Mouse (Mus musculus): Measurements from ENCODE around the gene Pdhx. TPM values are rescaled to one million over a fixed set of nuclear protein-coding genes. Genes with fewer than 3 reads are reported as not detected.

Gene Pdhx
- polyA plus RNA-seq, 1 experiment from 2014 or later = 59.3 TPM

- no peak overlapping the region for H3K27ac ChIP-seq
- no peak for ATAC-seq
- WGBS = 89% methylated on average over 19 of the region's 19 CpGs
Measured at GRCm38 (mm10) chr2:103051937-103052893, 21.1 kb downstream of the Pdhx start.

GRCm38 (mm10) chr2:103045286-103045685, 28.0 kb downstream of the Pdhx start:
- no peak overlapping the region for H3K4me2 ChIP-seq
- H3K27me3 ChIP-seq = no peaks in the 10 kb centered on the region
- peaks cover 7% of the 10 kb centered on the region; the same call in 1 of the 2 replicates for H3K36me3 ChIP-seq (ENCODE audit: poor library complexity, severe bottlenecking)
- no peak for ATAC-seq
- no peak overlapping the region for H3K4me3 ChIP-seq
- WGBS = 85% methylated on average over 2 of the region's 2 CpGs
- no peak overlapping the region for H3K27ac ChIP-seq
- H3K9ac ChIP-seq = no peak overlapping the region
- H3K9me3 ChIP-seq (replicated peaks) = no peaks in the 10 kb centered on the region
- H3K4me1 ChIP-seq = peaks cover 16% of the 10 kb centered on the region

More at GRCm38 (mm10) chr2:103051937-103052893, 21.1 kb downstream of the Pdhx start:
- Histone ChIP-seq H3K27me3 (no peaks in the 10 kb centered on the region), H3K4me2 (no peak overlapping the region), H3K4me1 (no peaks in the 10 kb centered on the region), H3K9me3 (replicated peaks) (no peaks in the 10 kb centered on the region), H3K36me3 (ENCODE audit: poor library complexity, severe bottlenecking) (peaks cover 7% of the 10 kb centered on the region; the same call in 1 of the 2 replicates), H3K4me3 (no peak overlapping the region), H3K9ac (no peak overlapping the region)

GRCm38 (mm10) chr2:103040896-103041295, 32.4 kb downstream of the Pdhx start:
- Histone ChIP-seq H3K9ac (no peak overlapping the region), H3K36me3 (ENCODE audit: poor library complexity, severe bottlenecking) (peaks cover 7% of the 10 kb centered on the region; the same call in 1 of the 2 replicates), H3K4me2 (no peak overlapping the region), H3K27ac (no peak overlapping the region), H3K27me3 (no peaks in the 10 kb centered on the region), H3K4me1 (peaks cover 16% of the 10 kb centered on the region), H3K4me3 (no peak overlapping the region), H3K9me3 (replicated peaks) (no peaks in the 10 kb centered on the region)
- ATAC-seq = no peak
- 50% methylated on average over 8 of the region's 8 CpGs for WGBS

DNA sequence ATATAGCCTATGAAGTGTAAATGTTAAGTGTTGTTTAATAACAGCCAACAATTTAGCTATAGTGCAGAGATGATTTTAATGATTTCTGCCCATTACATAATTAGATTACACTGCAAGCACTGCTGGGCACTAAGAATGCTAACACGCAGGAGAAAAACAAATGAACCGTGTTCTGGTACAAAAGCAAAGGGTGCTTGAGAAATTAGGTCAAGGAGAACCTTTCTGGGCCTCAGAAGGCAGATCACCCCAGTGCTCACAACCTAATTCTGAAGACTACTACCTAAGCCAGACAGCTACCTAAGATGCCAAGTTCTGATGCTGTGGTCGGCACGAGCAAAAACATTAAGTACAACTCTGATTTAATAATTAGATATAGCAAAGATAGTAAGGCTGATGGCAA, 35.5 kb downstream of the Pdhx start:
- Histone ChIP-seq H3K9me3 (replicated peaks) (no peaks in the 10 kb centered on the region), H3K4me1 (peaks cover 9% of the 10 kb centered on the region; the same call in 1 of the 2 replicates), H3K27ac (no peak overlapping the region), H3K4me2 (no peak overlapping the region), H3K4me3 (no peak overlapping the region), H3K27me3 (no peaks in the 10 kb centered on the region), H3K9ac (no peak overlapping the region), H3K36me3 (ENCODE audit: poor library complexity, severe bottlenecking) (peaks cover 12% of the 10 kb centered on the region)
- WGBS = 58% methylated on average over 4 of the region's 4 CpGs
- no peak for ATAC-seq

DNA sequence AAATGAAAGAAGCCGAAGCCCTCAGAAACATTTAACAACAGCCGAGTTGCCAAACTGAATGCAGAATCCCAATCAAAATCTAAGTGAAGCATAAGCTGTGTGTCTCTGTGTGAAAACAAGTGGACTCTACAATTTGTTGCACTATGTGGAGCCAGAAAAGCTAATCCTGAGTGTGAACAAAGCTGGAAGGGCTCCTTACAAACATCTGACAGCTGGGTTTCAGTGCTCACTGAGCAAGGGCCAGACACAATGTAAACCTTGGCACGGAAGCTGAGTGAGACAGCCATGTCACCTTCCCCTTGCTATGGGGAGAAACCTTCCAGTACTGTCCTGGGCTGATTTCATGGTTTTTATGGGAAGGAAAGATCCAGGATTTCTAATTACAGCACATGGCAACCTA, 50.6 kb downstream of the Pdhx start:
- no peak overlapping the region for H3K27ac ChIP-seq
- no peaks in the 10 kb centered on the region for H3K9me3 ChIP-seq (replicated peaks)
- H3K9ac ChIP-seq = no peak overlapping the region
- H3K27me3 ChIP-seq = no peaks in the 10 kb centered on the region
- H3K36me3 ChIP-seq (ENCODE audit: poor library complexity, severe bottlenecking) = 0 out of 2 replicates have a peak, but pooled peaks cover 12% of the 10 kb centered on the region
- H3K4me2 ChIP-seq = no peak overlapping the region
- 45% methylated on average over 3 of the region's 3 CpGs for WGBS
- peak; percentile 44; the same call in 1 of the 2 replicates for ATAC-seq
- H3K4me1 ChIP-seq = peaks cover 38% of the 10 kb centered on the region
- no peak overlapping the region for H3K4me3 ChIP-seq

DNA sequence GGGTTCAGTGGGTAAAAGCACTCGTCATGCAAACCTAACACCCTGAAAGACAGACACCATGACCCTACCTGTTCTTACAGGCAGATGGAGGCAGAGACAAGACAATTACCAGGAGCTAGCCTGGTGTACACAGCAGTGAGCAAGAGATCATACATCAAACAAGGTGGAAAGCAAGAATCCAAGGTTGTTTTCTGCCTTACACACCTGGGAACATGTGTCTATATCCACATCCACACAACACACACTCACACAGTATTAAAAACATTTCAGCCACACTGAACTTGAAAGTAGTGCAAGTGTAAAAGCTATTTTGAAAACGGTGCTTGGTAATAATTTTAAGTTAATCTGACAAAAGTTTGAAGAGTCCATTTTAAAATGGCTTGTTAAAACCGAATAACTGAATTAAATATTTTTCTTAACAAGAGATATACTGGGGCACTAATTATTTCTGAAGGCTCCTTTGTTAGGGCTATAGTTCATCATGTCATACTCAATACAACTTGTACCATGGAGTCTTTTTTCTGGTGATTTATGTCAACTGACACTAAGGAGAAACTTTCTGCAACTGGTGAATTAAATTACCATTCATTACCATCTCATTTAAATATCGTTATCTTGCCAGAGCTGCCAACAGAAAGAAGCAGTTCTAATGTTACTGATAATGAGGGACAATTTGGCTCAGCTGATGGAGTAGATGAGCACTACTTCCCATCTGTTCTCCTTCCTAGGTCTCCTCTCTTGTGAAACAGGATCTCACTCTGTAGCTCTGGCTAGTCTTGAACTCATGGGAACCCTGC, 52.9 kb downstream of the Pdhx start:
- H3K9ac ChIP-seq = no peak overlapping the region
- H3K4me1 ChIP-seq = peaks cover 38% of the 10 kb centered on the region
- ATAC-seq = peak; percentile 87
- no peak overlapping the region for H3K4me2 ChIP-seq
- 0 out of 2 replicates have a peak, but pooled peaks cover 12% of the 10 kb centered on the region for H3K36me3 ChIP-seq (ENCODE audit: poor library complexity, severe bottlenecking)
- 40% methylated on average over 4 of the region's 4 CpGs for WGBS
- H3K9me3 ChIP-seq (replicated peaks) = no peaks in the 10 kb centered on the region
- no peak overlapping the region for H3K27ac ChIP-seq
- H3K4me3 ChIP-seq = no peak overlapping the region
- H3K27me3 ChIP-seq = no peaks in the 10 kb centered on the region

DNA sequence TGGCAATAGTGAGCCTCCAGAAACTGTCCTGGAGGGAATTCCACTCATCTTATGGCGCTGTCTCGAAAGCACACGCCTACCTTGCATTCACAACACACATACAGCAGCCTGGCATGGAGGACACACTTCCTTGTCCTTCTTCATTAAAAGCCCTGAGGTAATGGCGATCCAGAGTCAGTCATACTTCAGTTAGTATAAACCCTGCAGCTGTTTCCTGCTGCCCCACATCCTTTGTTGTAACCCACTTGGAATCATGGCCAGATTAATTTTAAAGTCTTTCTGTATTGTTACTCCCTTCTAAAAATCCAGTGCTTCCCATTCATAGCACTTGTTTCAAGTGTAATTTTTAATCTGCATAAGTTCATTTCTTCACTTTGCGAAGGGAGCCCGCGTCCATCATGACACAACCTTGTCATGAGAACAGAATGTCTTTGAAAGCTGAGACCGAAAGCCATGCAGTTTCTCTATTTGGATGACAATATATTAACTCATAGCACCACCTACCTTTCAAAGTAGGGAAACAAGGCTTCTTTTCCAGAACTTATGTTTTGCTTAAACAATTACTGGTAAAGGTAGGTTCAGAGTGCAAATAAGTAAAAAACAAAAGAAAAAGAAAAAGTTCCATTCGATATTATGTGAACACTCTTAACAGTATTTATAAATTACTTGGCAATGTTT, 54.4 kb downstream of the Pdhx start:
- H3K4me3 ChIP-seq = no peak overlapping the region
- H3K9me3 ChIP-seq (replicated peaks) = no peaks in the 10 kb centered on the region
- H3K4me1 ChIP-seq = peaks cover 31% of the 10 kb centered on the region
- no peak for ATAC-seq
- H3K27me3 ChIP-seq = no peaks in the 10 kb centered on the region
- H3K4me2 ChIP-seq = no peak overlapping the region
- 77% methylated on average over 9 of the region's 9 CpGs for WGBS
- 0 out of 2 replicates have a peak, but pooled peaks cover 9% of the 10 kb centered on the region for H3K36me3 ChIP-seq (ENCODE audit: poor library complexity, severe bottlenecking)
- no peak overlapping the region for H3K9ac ChIP-seq
- H3K27ac ChIP-seq = no peak overlapping the region

- Histone ChIP-seq H3K27ac (no peak overlapping the region), H3K4me3 (no peak overlapping the region), H3K27me3 (no peaks in the 10 kb centered on the region), H3K4me2 (no peak overlapping the region), H3K9me3 (replicated peaks) (no peaks in the 10 kb centered on the region), H3K4me1 (peaks cover 21% of the 10 kb centered on the region), H3K9ac (no peak overlapping the region), H3K36me3 (ENCODE audit: poor library complexity, severe bottlenecking) (0 out of 2 replicates have a peak, but pooled peaks cover 4% of the 10 kb centered on the region)
- ATAC-seq = no peak
- 91% methylated on average over 2 of the region's 2 CpGs for WGBS
Measured at GRCm38 (mm10) chr2:103017391-103017824, 55.9 kb downstream of the Pdhx start.

- H3K27me3 ChIP-seq = no peaks in the 10 kb centered on the region
- no peak overlapping the region for H3K9ac ChIP-seq
- ATAC-seq = no peak
- H3K9me3 ChIP-seq (replicated peaks) = no peaks in the 10 kb centered on the region
- no peak overlapping the region for H3K27ac ChIP-seq
- H3K4me2 ChIP-seq = no peak overlapping the region
- peaks cover 13% of the 10 kb centered on the region for H3K4me1 ChIP-seq
- H3K36me3 ChIP-seq (ENCODE audit: poor library complexity, severe bottlenecking) = no peaks in the 10 kb centered on the region
- no peak overlapping the region for H3K4me3 ChIP-seq
Measured at GRCm38 (mm10) chr2:103016089-103016488, 57.2 kb downstream of the Pdhx start.

DNA sequence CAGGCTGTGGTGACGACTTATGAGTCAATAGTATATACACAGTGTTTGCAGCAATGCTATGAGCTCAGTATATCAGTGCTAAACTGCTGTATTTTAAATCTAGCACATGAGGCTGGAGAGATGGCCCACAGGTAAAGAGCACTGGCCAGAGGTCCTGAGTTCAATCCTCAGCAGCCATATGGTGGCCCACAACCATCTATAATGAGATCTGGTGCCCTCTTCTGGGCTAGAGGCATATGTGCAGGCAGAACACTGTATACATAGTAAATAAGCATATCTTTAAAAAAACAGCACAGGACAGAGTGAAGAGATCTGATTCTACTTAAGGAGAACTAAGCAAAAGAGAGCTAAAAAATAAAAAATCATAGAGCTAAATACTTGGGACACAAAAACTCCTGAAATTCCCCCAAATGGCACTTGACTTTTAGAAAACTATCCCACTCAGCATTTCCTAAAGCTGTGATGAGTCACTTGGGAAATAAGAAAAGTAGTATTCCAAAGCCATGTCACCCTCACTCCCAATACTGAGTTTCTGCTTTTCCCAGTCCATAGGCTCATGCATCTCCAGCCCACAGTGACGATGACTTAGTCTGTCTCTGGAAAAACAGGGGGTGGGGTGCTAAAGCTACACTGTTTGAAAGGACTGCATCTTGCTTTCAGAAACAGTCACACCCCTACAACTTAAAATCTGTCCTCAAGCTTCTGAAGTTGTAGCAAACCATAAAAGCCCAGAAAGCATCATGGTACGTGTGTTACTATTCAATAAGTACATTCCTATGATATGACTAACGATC, 60.3 kb downstream of the Pdhx start:
- no peaks in the 10 kb centered on the region for H3K9me3 ChIP-seq (replicated peaks)
- no peak overlapping the region for H3K9ac ChIP-seq
- H3K27me3 ChIP-seq = no peaks in the 10 kb centered on the region
- no peaks in the 10 kb centered on the region for H3K4me1 ChIP-seq
- H3K4me2 ChIP-seq = no peak overlapping the region
- H3K27ac ChIP-seq = no peak overlapping the region
- no peak for ATAC-seq
- no peak overlapping the region for H3K4me3 ChIP-seq
- 78% methylated on average over 4 of the region's 4 CpGs for WGBS
- H3K36me3 ChIP-seq (ENCODE audit: poor library complexity, severe bottlenecking) = no peaks in the 10 kb centered on the region

DNA sequence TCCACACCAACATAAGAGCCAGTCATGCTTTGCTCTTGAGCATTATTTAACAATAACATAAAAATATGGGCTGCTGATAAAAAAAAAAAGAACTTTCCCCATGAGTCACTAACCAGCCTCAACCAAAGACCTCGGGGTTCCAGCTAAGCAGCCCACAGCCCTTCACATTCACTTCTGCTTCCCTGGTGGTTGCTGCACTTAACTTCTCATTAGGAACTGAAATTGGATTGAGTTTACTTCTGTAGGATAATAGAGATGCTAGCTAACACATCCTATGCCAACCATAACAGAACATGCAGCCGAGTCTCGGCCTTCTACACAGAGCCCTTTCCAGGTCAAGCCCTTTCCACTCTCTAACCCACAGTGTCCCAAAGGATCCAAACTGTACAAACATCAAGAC, 65.1 kb downstream of the Pdhx start:
- Histone ChIP-seq H3K4me1 (no peaks in the 10 kb centered on the region), H3K27ac (no peak overlapping the region), H3K4me2 (no peak overlapping the region), H3K36me3 (ENCODE audit: poor library complexity, severe bottlenecking) (no peaks in the 10 kb centered on the region), H3K4me3 (no peak overlapping the region), H3K27me3 (no peaks in the 10 kb centered on the region), H3K9ac (no peak overlapping the region), H3K9me3 (replicated peaks) (no peaks in the 10 kb centered on the region)
- WGBS = 93% methylated on average over 3 of the region's 3 CpGs
- no peak for ATAC-seq

All from forebrain, embryonic 13.5 days (tissue).